Mouse (Mus musculus): ENCODE results near the gene Vpreb2. TPM values are rescaled to one million over a fixed set of nuclear protein-coding genes. Genes with fewer than 3 reads are reported as not detected.
"Not testable (repeated sequence)": the region's sequence is repeated elsewhere in the genome, so short reads cannot be mapped to it uniquely, and the experiment has no call there.

Vpreb2 gene
- polyA plus RNA-seq, 1 experiment from 2014 or later, result not detected

DNA sequence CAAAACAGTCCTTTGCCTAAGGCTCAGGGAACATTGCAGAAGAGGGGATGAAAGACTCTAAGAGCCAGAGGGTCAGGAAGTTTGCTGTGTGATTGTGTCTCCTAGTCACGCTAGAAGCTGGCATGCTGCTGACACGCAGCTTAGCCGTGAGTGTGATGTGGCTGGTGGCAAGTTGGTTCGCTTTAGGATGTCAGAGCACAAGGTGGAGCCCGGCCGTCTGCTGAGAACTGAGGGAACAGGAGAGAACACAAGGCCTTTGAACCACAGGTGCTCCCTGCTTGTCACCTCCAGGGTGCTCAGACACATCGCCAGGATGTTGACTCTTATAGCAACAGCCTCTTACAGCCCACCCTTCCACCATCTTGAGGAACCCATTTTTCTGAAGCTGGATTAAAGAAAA lies 18.1 kb upstream of the Vpreb2 start:
- H3K27me3 ChIP-seq (ENCODE audit: insufficient read depth, low read length), result no peaks in the 10 kb centered on the region
- H3K9me3 ChIP-seq (ENCODE audit: low read depth, low read length), result no peaks in the 10 kb centered on the region
- 56% methylated on average over 7 of the region's 7 CpGs for WGBS
- no peak overlapping the region for H3K27ac ChIP-seq (ENCODE audit: low read depth)
- no peaks in the 10 kb centered on the region for H3K4me1 ChIP-seq (ENCODE audit: insufficient read depth)
- DNase-seq (no peak), ATAC-seq (ENCODE audit: insufficient read depth) (no peak)
- H3K4me3 ChIP-seq (ENCODE audit: low read depth, low read length), result no peak overlapping the region
- TF ChIP-seq CTCF (IDR thresholded peaks at IDR 0.05; ENCODE audit: low read depth), result no peak
- H3K9ac ChIP-seq, result no peak overlapping the region
- H3K4me2 ChIP-seq, result no peak overlapping the region
- H3K36me3 ChIP-seq (ENCODE audit: insufficient read depth), result no peaks in the 10 kb centered on the region

DNA sequence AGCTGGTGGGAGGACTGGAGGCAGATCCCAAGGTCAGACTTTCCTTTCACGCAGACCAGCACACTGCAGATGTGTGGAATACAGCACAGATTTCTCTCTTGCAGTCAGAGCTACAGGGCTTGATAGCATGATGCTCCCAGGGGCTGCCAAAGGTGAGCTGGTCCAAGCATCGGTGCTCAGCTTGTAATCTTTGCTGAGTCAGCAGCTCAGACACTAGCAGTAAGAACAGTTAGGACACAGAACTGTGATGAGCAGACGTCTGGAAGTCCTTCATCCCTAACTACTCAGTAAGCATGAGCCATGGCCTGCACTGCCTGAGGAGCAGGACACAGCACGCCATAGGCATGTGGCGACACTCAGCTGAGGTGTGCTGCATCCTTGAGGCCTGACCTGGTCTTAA lies 8.4 kb upstream of the Vpreb2 start:
- DNase-seq (no peak), ATAC-seq (ENCODE audit: insufficient read depth) (no peak)
- 62% methylated on average over 5 of the region's 5 CpGs for WGBS
- Histone ChIP-seq H3K9me3 (ENCODE audit: low read depth, low read length) (no peaks in the 10 kb centered on the region), H3K27ac (ENCODE audit: low read depth) (no peak overlapping the region), H3K4me2 (no peak overlapping the region), H3K27me3 (ENCODE audit: insufficient read depth, low read length) (no peaks in the 10 kb centered on the region), H3K4me1 (ENCODE audit: insufficient read depth) (no peaks in the 10 kb centered on the region), H3K36me3 (ENCODE audit: insufficient read depth) (no peaks in the 10 kb centered on the region), H3K9ac (no peak overlapping the region), H3K4me3 (ENCODE audit: low read depth, low read length) (no peak overlapping the region)
- TF ChIP-seq CTCF (IDR thresholded peaks at IDR 0.05; ENCODE audit: low read depth), result no peak

- not testable (repeated sequence) for H3K9me3 ChIP-seq (ENCODE audit: low read depth, low read length); H3K4me3 ChIP-seq (ENCODE audit: low read depth, low read length); H3K36me3 ChIP-seq (ENCODE audit: insufficient read depth); H3K27ac ChIP-seq (ENCODE audit: low read depth); H3K27me3 ChIP-seq (ENCODE audit: insufficient read depth, low read length); H3K4me1 ChIP-seq (ENCODE audit: insufficient read depth); DNase-seq; H3K4me2 ChIP-seq; ATAC-seq (ENCODE audit: insufficient read depth); H3K9ac ChIP-seq
- 63% methylated on average over 7 of the region's 7 CpGs for WGBS
Observed at GRCm38 (mm10) chr16:17977840-17978239, 2.4 kb upstream of the Vpreb2 start.

DNA sequence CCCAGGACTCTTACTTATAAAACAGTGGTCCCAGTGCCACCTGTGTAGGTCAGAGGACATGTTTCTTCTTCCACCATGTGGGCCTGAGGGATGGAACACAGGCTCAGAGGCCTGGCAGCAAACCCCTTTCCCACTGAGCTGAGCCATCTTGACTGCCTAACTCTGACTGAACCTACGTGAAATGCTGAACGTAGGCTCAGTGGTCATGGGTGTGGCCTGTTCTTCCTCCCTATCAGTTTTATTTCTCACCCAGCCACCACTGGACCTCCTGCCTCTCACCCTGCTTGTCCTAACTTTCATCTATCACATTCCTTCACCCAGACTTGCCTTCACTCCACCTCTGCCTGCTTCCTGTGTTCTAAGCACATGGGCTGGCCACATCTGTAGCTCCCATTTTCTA lies 3.0 kb downstream of the Vpreb2 start:
- DNase-seq (no peak), ATAC-seq (ENCODE audit: insufficient read depth) (no peak)
- Histone ChIP-seq H3K4me3 (ENCODE audit: low read depth, low read length) (no peak overlapping the region), H3K27me3 (ENCODE audit: insufficient read depth, low read length) (no peaks in the 10 kb centered on the region), H3K9me3 (ENCODE audit: low read depth, low read length) (no peaks in the 10 kb centered on the region), H3K9ac (no peak overlapping the region), H3K4me1 (ENCODE audit: insufficient read depth) (no peaks in the 10 kb centered on the region), H3K4me2 (no peak overlapping the region), H3K27ac (ENCODE audit: low read depth) (no peak overlapping the region), H3K36me3 (ENCODE audit: insufficient read depth) (no peaks in the 10 kb centered on the region)
- 82% methylated on average over 2 of the region's 2 CpGs for WGBS
- TF ChIP-seq CTCF (IDR thresholded peaks at IDR 0.05; ENCODE audit: low read depth), result no peak

DNA sequence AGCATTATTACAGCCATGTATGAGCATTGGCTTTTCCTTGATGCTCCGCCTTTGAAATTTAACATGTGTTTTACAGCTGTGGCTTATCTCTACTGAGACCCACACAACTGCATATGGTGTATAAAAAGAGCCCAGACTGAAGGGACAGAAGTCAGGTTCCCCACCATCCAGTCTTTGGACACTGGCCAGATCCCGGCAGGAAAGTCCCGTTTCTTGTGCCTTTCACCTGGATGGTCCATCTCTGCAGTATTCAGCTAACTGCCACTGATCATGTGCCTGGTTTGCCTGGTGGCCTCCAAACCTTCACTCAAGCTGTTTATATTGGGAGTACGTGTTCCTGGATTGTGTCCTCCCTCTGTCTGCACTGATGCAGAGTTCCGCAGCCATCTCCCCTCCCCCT lies 4.0 kb downstream of the Vpreb2 start:
- Histone ChIP-seq H3K4me1 (ENCODE audit: insufficient read depth) (no peaks in the 10 kb centered on the region), H3K9ac (no peak overlapping the region), H3K9me3 (ENCODE audit: low read depth, low read length) (no peaks in the 10 kb centered on the region), H3K4me2 (no peak overlapping the region), H3K36me3 (ENCODE audit: insufficient read depth) (no peaks in the 10 kb centered on the region), H3K4me3 (ENCODE audit: low read depth, low read length) (no peak overlapping the region), H3K27me3 (ENCODE audit: insufficient read depth, low read length) (no peaks in the 10 kb centered on the region), H3K27ac (ENCODE audit: low read depth) (no peak overlapping the region)
- TF ChIP-seq CTCF (IDR thresholded peaks at IDR 0.05; ENCODE audit: low read depth), result no peak
- DNase-seq, result no peak
- no peak for ATAC-seq (ENCODE audit: insufficient read depth)
- 60% methylated on average over 5 of the region's 5 CpGs for WGBS

GRCm38 (mm10) chr16:17985078-17985477 lies 4.8 kb downstream of the Vpreb2 start:
- no peak for TF ChIP-seq CTCF (IDR thresholded peaks at IDR 0.05; ENCODE audit: low read depth)
- no peak overlapping the region for H3K9ac ChIP-seq
- no peak overlapping the region for H3K27ac ChIP-seq (ENCODE audit: low read depth)
- H3K4me1 ChIP-seq (ENCODE audit: insufficient read depth), result no peaks in the 10 kb centered on the region
- DNase-seq (no peak), ATAC-seq (ENCODE audit: insufficient read depth) (no peak)
- no peaks in the 10 kb centered on the region for H3K27me3 ChIP-seq (ENCODE audit: insufficient read depth, low read length)
- no peaks in the 10 kb centered on the region for H3K36me3 ChIP-seq (ENCODE audit: insufficient read depth)
- no peak overlapping the region for H3K4me3 ChIP-seq (ENCODE audit: low read depth, low read length)
- H3K9me3 ChIP-seq (ENCODE audit: low read depth, low read length), result peaks cover 2% of the 10 kb centered on the region
- no peak overlapping the region for H3K4me2 ChIP-seq
- 54% methylated on average over 5 of the region's 5 CpGs for WGBS

DNA sequence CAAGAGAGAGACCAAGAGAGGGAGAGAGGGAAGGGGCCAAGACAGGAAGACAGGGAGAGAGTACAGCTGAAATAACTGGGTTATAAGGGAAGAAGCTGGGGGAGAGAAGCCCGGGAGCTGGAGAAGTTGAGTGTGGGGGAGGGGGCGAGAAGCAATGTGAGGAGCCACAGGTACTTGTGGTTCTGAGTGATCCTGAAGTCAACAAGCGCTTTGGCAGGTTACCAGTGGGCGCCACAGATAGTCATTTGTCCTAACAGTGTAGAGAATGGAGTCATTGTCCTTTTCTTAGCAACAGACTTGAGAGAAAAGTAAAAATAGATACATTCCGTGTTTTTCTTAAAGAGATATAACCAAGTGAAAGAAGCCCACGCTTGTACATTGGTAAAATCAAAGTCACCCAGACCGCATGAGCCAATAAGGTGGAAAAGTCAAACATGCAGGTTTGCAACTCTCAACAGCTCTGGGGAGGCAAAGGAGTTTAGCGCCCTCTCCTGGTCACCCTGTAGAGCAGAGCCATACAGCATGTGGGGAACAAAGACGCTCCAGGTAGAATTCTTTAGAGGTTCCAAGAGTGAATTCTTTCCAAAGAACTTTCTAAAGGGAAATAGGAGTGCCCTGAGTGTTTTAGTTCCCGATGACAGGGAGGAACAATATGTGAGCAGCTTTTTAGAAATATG lies 6.4 kb downstream of the Vpreb2 start:
- TF ChIP-seq CTCF (IDR thresholded peaks at IDR 0.05; ENCODE audit: low read depth), result peak; percentile 83
- no peak overlapping the region for H3K4me2 ChIP-seq
- no peaks in the 10 kb centered on the region for H3K27me3 ChIP-seq (ENCODE audit: insufficient read depth, low read length)
- H3K4me1 ChIP-seq (ENCODE audit: insufficient read depth), result no peaks in the 10 kb centered on the region
- H3K9me3 ChIP-seq (ENCODE audit: low read depth, low read length), result peaks cover 8% of the 10 kb centered on the region
- 47% methylated on average over 10 of the region's 10 CpGs for WGBS
- DNase-seq, result peak; percentile 79
- H3K36me3 ChIP-seq (ENCODE audit: insufficient read depth), result no peaks in the 10 kb centered on the region
- no peak for ATAC-seq (ENCODE audit: insufficient read depth)
- no peak overlapping the region for H3K9ac ChIP-seq
- H3K4me3 ChIP-seq (ENCODE audit: low read depth, low read length), result no peak overlapping the region
- H3K27ac ChIP-seq (ENCODE audit: low read depth), result no peak overlapping the region

DNA sequence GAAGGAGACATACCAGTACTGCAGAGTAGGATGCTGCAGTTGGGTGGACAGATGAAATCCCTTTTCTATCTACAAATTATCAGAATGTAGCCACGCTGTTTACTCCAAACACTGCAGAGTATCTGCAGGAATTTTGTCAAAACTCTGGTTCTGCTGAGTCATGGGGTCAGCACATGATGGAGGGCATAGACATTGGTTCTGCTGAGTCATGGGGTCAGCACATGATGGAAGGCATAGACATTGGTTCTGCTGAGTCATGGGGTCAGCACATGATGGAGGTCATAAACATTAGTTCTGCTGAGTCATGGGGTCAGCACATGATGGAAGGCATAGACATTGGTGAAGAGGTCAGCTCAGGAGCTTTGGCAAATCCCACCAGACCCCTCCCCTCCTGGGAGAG lies 7.5 kb downstream of the Vpreb2 start:
- Histone ChIP-seq H3K27ac (ENCODE audit: low read depth) (no peak overlapping the region), H3K27me3 (ENCODE audit: insufficient read depth, low read length) (no peaks in the 10 kb centered on the region), H3K36me3 (ENCODE audit: insufficient read depth) (no peaks in the 10 kb centered on the region), H3K4me3 (ENCODE audit: low read depth, low read length) (no peak overlapping the region), H3K4me2 (no peak overlapping the region), H3K9me3 (ENCODE audit: low read depth, low read length) (peaks cover 8% of the 10 kb centered on the region), H3K4me1 (ENCODE audit: insufficient read depth) (no peaks in the 10 kb centered on the region), H3K9ac (no peak overlapping the region)
- TF ChIP-seq CTCF (IDR thresholded peaks at IDR 0.05; ENCODE audit: low read depth), result no peak
- ATAC-seq (ENCODE audit: insufficient read depth), result no peak
- 80% methylated on average over 1 of the region's 1 CpGs for WGBS
- DNase-seq, result no peak

DNA sequence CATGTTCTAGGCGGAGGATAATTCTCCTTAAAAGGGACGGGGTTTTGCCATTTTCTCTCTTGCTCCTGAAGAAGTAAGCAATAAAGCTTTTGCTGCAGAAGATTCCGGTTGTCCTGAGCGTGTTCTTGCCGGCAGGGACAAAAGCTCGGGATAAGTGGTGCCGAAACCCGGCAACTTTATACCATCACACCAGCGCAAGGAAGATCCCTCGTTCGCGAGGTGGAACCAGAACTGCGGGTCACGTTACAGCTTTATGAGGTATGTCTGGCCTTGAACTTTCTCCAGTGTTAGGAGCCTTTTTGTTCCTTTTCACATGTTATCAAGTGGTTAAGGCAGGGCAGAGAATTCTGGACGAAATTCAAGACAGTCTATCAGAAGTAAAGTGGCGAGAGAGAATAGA lies 12.1 kb downstream of the Vpreb2 start:
- not testable (repeated sequence) for H3K27ac ChIP-seq (ENCODE audit: low read depth); DNase-seq; H3K9ac ChIP-seq; H3K36me3 ChIP-seq (ENCODE audit: insufficient read depth); H3K27me3 ChIP-seq (ENCODE audit: insufficient read depth, low read length); ATAC-seq (ENCODE audit: insufficient read depth); H3K4me2 ChIP-seq; H3K9me3 ChIP-seq (ENCODE audit: low read depth, low read length); H3K4me3 ChIP-seq (ENCODE audit: low read depth, low read length); H3K4me1 ChIP-seq (ENCODE audit: insufficient read depth)
- 93% methylated on average over 16 of the region's 16 CpGs for WGBS
